In the genomic region with DNA sequence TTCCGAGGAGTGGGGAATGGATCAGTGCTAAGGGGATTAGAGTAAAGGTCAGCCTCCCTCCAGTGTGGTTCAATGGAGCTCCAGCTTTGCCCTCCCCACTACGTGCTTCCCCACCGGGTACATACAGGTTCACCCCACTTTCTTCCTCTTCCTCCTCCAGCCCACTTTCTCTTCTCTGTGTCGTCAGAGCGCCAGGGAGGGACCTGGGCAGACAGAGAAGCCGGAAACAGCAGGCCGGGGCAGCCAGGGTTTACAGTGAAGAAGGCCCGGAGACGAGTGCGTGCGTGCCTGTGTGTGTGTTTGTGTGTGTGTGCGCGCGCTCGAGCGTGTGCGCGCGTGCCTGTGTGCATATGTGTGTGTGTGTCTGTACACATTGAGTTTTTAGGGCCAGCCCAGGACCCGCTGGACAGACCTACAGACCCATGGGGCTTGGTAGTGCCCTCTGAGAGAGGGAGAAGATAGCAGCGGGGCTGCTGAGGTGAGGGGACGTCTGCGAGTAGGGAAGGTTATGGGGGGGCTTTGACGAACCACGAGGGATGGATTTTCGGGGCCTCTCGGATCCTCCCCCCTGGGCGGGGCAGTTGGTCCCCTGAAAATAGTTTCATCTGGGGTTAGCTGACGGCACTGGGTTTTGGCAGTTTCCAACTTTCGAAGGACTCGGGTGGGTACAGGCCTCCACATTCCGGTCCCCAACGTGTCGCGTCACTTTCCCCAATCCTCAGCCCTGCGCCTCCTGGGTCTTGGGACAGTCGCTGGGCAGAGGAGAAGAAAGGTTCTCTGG, we compare ENCODE assay signal across 8 mouse cellular contexts. TPM values are rescaled to one million over a fixed set of nuclear protein-coding genes. Genes with fewer than 3 reads are reported as not detected.
DNase-seq lines count a peak whose midpoint lies in the region; ATAC-seq and TF ChIP-seq lines count a peak whose summit lies in the region.

TSS of gene Stat6 (plus strand) at position 215 of the 781 bp plus-strand sequence.

- peak; percentile 63 for ATAC-seq in hindbrain, postnatal 0 days
- peak; percentile 15; the same call in 1 of the 2 replicates for ATAC-seq in limb, embryonic 14.5 days (ENCODE audit: low FRiP score, low read depth)
- peak; percentile 54 for ATAC-seq in midbrain, embryonic 15.5 days (replicated peaks)
- ATAC-seq in stomach, embryonic 15.5 days (ENCODE audit: insufficient read depth, low FRiP score, low read depth), result peak; percentile 75

- H3K27me3 ChIP-seq in hindbrain, postnatal 0 days (ENCODE audit: insufficient read depth, low read length), result peaks cover 25% of the 10 kb centered on the region; the same call in 1 of the 2 replicates
- no peaks in the 10 kb centered on the region for H3K27me3 ChIP-seq in limb, embryonic 14.5 days (ENCODE audit: control insufficient read depth, insufficient read depth, low read length)
- H3K27me3 ChIP-seq in midbrain, embryonic 15.5 days (replicated peaks), result peaks cover 28% of the 10 kb centered on the region
- H3K27me3 ChIP-seq in stomach, embryonic 15.5 days (replicated peaks), result no peaks in the 10 kb centered on the region

- no peak for TF ChIP-seq CTCF in hindbrain, postnatal 0 days (IDR thresholded peaks at IDR 0.05; ENCODE audit: low read depth)

- H3K27ac ChIP-seq in hindbrain, postnatal 0 days, result peak within 1 kb of the TSS; percentile 68
- peak within 1 kb of the TSS; percentile 77 for H3K27ac ChIP-seq in limb, embryonic 14.5 days (replicated peaks; ENCODE audit: low read depth, low read length)
- 0 out of 2 replicates have a peak within 1 kb of the TSS, but pooled peaks have one; percentile 38 for H3K27ac ChIP-seq in midbrain, embryonic 15.5 days
- peak within 1 kb of the TSS; percentile 96 for H3K27ac ChIP-seq in stomach, embryonic 15.5 days

- DNase-seq in retina, postnatal 1 day, result peak; percentile 64
- DNase-seq in retina, embryonic 14.5 days (ENCODE audit: low spot score), result no peak
- DNase-seq in cerebellum, adult 9-11 months, result peak; percentile 61
- peak; percentile 80 for DNase-seq in gastrocnemius, postnatal 14 days
- DNase-seq in hindbrain, postnatal 0 days (ENCODE audit: low spot score), result no peak
- DNase-seq in limb, embryonic 14.5 days (ENCODE audit: low spot score), result peak; percentile 52

- no peak for TF ChIP-seq POLR2A in limb, embryonic 14.5 days (IDR thresholded peaks at IDR 0.05; ENCODE audit: borderline replicate concordance, extremely low read depth, insufficient read depth, insufficient read length)

- peak within 1 kb of the TSS; percentile 37 for H3K4me3 ChIP-seq in hindbrain, postnatal 0 days (ENCODE audit: low read length)
- H3K4me3 ChIP-seq in limb, embryonic 14.5 days (replicated peaks; ENCODE audit: low read length), result peak within 1 kb of the TSS; percentile 48
- H3K4me3 ChIP-seq in midbrain, embryonic 15.5 days, result peak within 1 kb of the TSS; percentile 32
- peak within 1 kb of the TSS; percentile 60 for H3K4me3 ChIP-seq in stomach, embryonic 15.5 days (replicated peaks)

- WGBS in hindbrain, postnatal 0 days, result 8% methylated on average over 37 of the region's 37 CpGs
- WGBS in limb, embryonic 14.5 days, result 5% methylated on average over 34 of the region's 37 CpGs
- 6% methylated on average over 37 of the region's 37 CpGs for WGBS in midbrain, embryonic 15.5 days
- WGBS in stomach, embryonic 15.5 days, result 4% methylated on average over 35 of the region's 37 CpGs

- no peaks in the 10 kb centered on the region for H3K36me3 ChIP-seq in hindbrain, postnatal 0 days (ENCODE audit: insufficient read depth, low read length)
- no peaks in the 10 kb centered on the region for H3K36me3 ChIP-seq in limb, embryonic 14.5 days (ENCODE audit: control insufficient read depth, insufficient read depth, low read length)
- H3K36me3 ChIP-seq in midbrain, embryonic 15.5 days (replicated peaks), result no peaks in the 10 kb centered on the region
- peaks cover 9% of the 10 kb centered on the region; the same call in 1 of the 2 replicates for H3K36me3 ChIP-seq in stomach, embryonic 15.5 days

- H3K9me3 ChIP-seq in hindbrain, postnatal 0 days (ENCODE audit: low read length), result no peaks in the 10 kb centered on the region
- no peaks in the 10 kb centered on the region for H3K9me3 ChIP-seq in limb, embryonic 14.5 days (ENCODE audit: control insufficient read depth, low read length)
- no peaks in the 10 kb centered on the region for H3K9me3 ChIP-seq in midbrain, embryonic 15.5 days
- H3K9me3 ChIP-seq in stomach, embryonic 15.5 days, result no peaks in the 10 kb centered on the region

- H3K4me2 ChIP-seq in hindbrain, postnatal 0 days (ENCODE audit: low read depth, low read length), result peak within 1 kb of the TSS; percentile 59
- peak within 1 kb of the TSS; percentile 57 for H3K4me2 ChIP-seq in limb, embryonic 14.5 days (replicated peaks; ENCODE audit: low read depth, low read length, severe bottlenecking)
- H3K4me2 ChIP-seq in midbrain, embryonic 15.5 days, result peak within 1 kb of the TSS; percentile 50
- H3K4me2 ChIP-seq in stomach, embryonic 15.5 days, result peak within 1 kb of the TSS; percentile 72

- H3K9ac ChIP-seq in hindbrain, postnatal 0 days (replicated peaks; ENCODE audit: low read length), result peak within 1 kb of the TSS; percentile 41
- peak within 1 kb of the TSS; percentile 69 for H3K9ac ChIP-seq in limb, embryonic 14.5 days (ENCODE audit: low read depth, low read length, severe bottlenecking)
- peak within 1 kb of the TSS; percentile 16; the same call in 1 of the 2 replicates for H3K9ac ChIP-seq in midbrain, embryonic 15.5 days
- H3K9ac ChIP-seq in stomach, embryonic 15.5 days, result peak within 1 kb of the TSS; percentile 55

- H3K4me1 ChIP-seq in hindbrain, postnatal 0 days (ENCODE audit: insufficient read depth, low read length), result peaks cover 6% of the 10 kb centered on the region; the same call in 1 of the 2 replicates
- peaks cover 13% of the 10 kb centered on the region for H3K4me1 ChIP-seq in limb, embryonic 14.5 days (ENCODE audit: control insufficient read depth, insufficient read depth, low read length)
- peaks cover 20% of the 10 kb centered on the region for H3K4me1 ChIP-seq in midbrain, embryonic 15.5 days
- H3K4me1 ChIP-seq in stomach, embryonic 15.5 days, result peaks cover 14% of the 10 kb centered on the region

- intact Hi-C loops in gastrocnemius, postnatal 14 days (cut with DNase I; ENCODE audit: low total_unique reads), result loop anchor here (10.0 kb wide), 1 partner anchor 92 kb away; the partner anchor contains the start of gene Zbtb39

RNA-seq across cellular contexts. Expression of gene Stat6, which starts in this region (rescaled TPM):
- 10 to 100 TPM; 16.1 to 16.6 TPM for total RNA-seq in gastrocnemius, postnatal 14 days (2021)
- 5.3 and 9.5 TPM in 2 replicates for total RNA-seq in hindbrain, postnatal 0 days (2014; rRNA removed)
- 4.7 and 5.3 TPM in 2 replicates for polyA plus RNA-seq in hindbrain, postnatal 0 days (2015; fragmentation: Nextera tagmentation; extraction: Ambion mirVana)
- 30.7 and 33.5 TPM in 2 replicates for polyA plus RNA-seq in limb, embryonic 14.5 days (2012; rRNA removed)
- polyA plus RNA-seq in limb, embryonic 14.5 days (2014; fragmentation: Nextera tagmentation; extraction: Ambion mirVana), result 22.2 and 24.6 TPM in 2 replicates
- 5.8 and 5.9 TPM in 2 replicates for polyA plus RNA-seq in midbrain, embryonic 15.5 days (2015; fragmentation: Nextera tagmentation; extraction: Ambion mirVana)
- 35.0 and 37.1 TPM in 2 replicates for polyA plus RNA-seq in stomach, embryonic 15.5 days (2015; fragmentation: Nextera tagmentation; extraction: Ambion mirVana)

Comparison
In these comparisons a context has a peak if more than half of its experiments do, and no peak if none do; other contexts are left out.
1. DNase-seq: peak in retina, postnatal 1 day (single experiment), cerebellum, adult 9-11 months (single experiment), gastrocnemius, postnatal 14 days (single experiment) and limb, embryonic 14.5 days (single experiment); none in retina, embryonic 14.5 days (single experiment) and hindbrain, postnatal 0 days (single experiment).
2. ATAC-seq: peak in every context shown above with its lines; median percentile 75 in stomach, embryonic 15.5 days; 63 in hindbrain, postnatal 0 days; 54 in midbrain, embryonic 15.5 days; 15 in limb, embryonic 14.5 days.
3. H3K27ac ChIP-seq: peak in every context shown above with its lines; median percentile 96 in stomach, embryonic 15.5 days; 77 in limb, embryonic 14.5 days; 68 in hindbrain, postnatal 0 days; 38 in midbrain, embryonic 15.5 days.
4. H3K9ac ChIP-seq: peak in every context shown above with its lines; median percentile 69 in limb, embryonic 14.5 days; 55 in stomach, embryonic 15.5 days; 41 in hindbrain, postnatal 0 days; 16 in midbrain, embryonic 15.5 days.
5. Peak in every context shown above with its lines, with median percentiles within 50 percentile points of each other: H3K4me2 ChIP-seq and H3K4me3 ChIP-seq.